Mouse (Mus musculus) spleen, adult 2 months (tissue): ENCODE data around the gene Hoxb7. TPM values are rescaled to one million over a fixed set of nuclear protein-coding genes. Genes with fewer than 3 reads are reported as not detected.

ENCODE experiments used
- DNase-seq, 2 experiments: peaks; one replicate each; pipeline versions ENCODE4 v3.0.0 to v3.0.0-alpha.2; 2012 to 2021; ENCODE audit warnings: low spot score in 2 of 2, low read depth in 1 of 2
- H3K27ac ChIP-seq: fragments of 200-500 bp; 2 replicates; pipeline ENCODE4 v1.5.1; 2012; ENCODE audit warnings: low read length, inconsistent platforms; ENCODE audit not compliant: insufficient read depth
- H3K27me3 ChIP-seq: fragments of 200-500 bp; 2 replicates; pipeline ENCODE4 v1.6.1; 2012; ENCODE audit warnings: mild to moderate bottlenecking, moderate library complexity, low read length, inconsistent platforms; ENCODE audit not compliant: control insufficient read depth, insufficient read depth
- H3K36me3 ChIP-seq: fragments of 200-500 bp; 2 replicates; pipeline ENCODE4 v1.6.1; 2012; ENCODE audit warnings: mild to moderate bottlenecking, low read length, inconsistent platforms; ENCODE audit not compliant: control insufficient read depth, insufficient read depth
- H3K4me1 ChIP-seq: fragments of 200-500 bp; 2 replicates; pipeline ENCODE4 v1.6.1; 2011; ENCODE audit warnings: inconsistent platforms; ENCODE audit not compliant: control insufficient read depth, insufficient read depth, insufficient read length
- H3K4me3 ChIP-seq: fragments of 200-500 bp; 2 replicates; pipeline ENCODE4 v1.5.1; 2011; ENCODE audit warnings: mild to moderate bottlenecking, inconsistent platforms; ENCODE audit not compliant: insufficient read depth, insufficient read length; ENCODE audit errors: extremely low read depth
- CTCF ChIP-seq: fragments of 200-500 bp; IDR thresholded peaks from 2 replicates; pipeline ENCODE4 v1.5.1; 2011; ENCODE audit warnings: mild to moderate bottlenecking, inconsistent platforms; ENCODE audit not compliant: insufficient read depth, insufficient read length, insufficient replicate concordance; ENCODE audit errors: extremely low read depth
- POLR2A ChIP-seq: fragments of 200-500 bp; IDR thresholded peaks from 2 replicates; pipeline ENCODE4 v1.6.1; 2011; ENCODE audit warnings: low read depth, low read length, inconsistent platforms
- WGBS: fragments of 180-500 bp; shearing (Covaris S2); methylation state at CpG from one replicate; pipeline ENCODE4 v1.1.7; 2018; 5-methylcytosine and 5-hydroxymethylcytosine counted together
- polyA plus RNA-seq: library from polyadenylated mRNA; depleted of rRNA; stranded (reverse); fragments of >200 nt; gene quantifications from 2 replicates; pipeline ENCODE4 v1.2.3, GENCODE M21; 2012

Hoxb7 gene
- polyA plus RNA-seq, 1 experiment = 0.62 TPM

GRCm38 (mm10) chr11:96311520-96312417 lies 25.3 kb downstream of the Hoxb7 start:
- no peak overlapping the region for H3K27ac ChIP-seq
- WGBS = 8% methylated on average over 31 of the region's 31 CpGs
- peak; percentile 34 to 56 for DNase-seq
- no peak for TF ChIP-seq POLR2A
- TF ChIP-seq CTCF = peak; percentile 65; the same call in 1 of the 2 replicates
- peak overlapping the region; percentile 46 for H3K4me3 ChIP-seq
- H3K4me1 ChIP-seq = peaks cover 11% of the 10 kb centered on the region
- peaks cover 15% of the 10 kb centered on the region for H3K27me3 ChIP-seq
- no peaks in the 10 kb centered on the region for H3K36me3 ChIP-seq

GRCm38 (mm10) chr11:96313134-96313533 lies 26.7 kb downstream of the Hoxb7 start:
- no peak overlapping the region for H3K4me3 ChIP-seq
- no peak for DNase-seq
- no peak overlapping the region for H3K27ac ChIP-seq
- 89% methylated on average over 2 of the region's 2 CpGs for WGBS
- peaks cover 11% of the 10 kb centered on the region for H3K4me1 ChIP-seq
- peaks cover 15% of the 10 kb centered on the region for H3K27me3 ChIP-seq
- TF ChIP-seq CTCF (no peak), POLR2A (no peak)
- H3K36me3 ChIP-seq = no peaks in the 10 kb centered on the region

- H3K4me3 ChIP-seq = no peak overlapping the region
- no peaks in the 10 kb centered on the region for H3K36me3 ChIP-seq
- no peak overlapping the region; the same call in 1 of the 2 replicates for H3K27ac ChIP-seq
- TF ChIP-seq POLR2A (no peak), CTCF (no peak)
- no peak for DNase-seq
- H3K27me3 ChIP-seq = peaks cover 17% of the 10 kb centered on the region
- peaks cover 11% of the 10 kb centered on the region for H3K4me1 ChIP-seq
- WGBS = 55% methylated on average over 12 of the region's 12 CpGs
These were observed 27.5 kb downstream of the Hoxb7 start for GRCm38 (mm10) chr11:96313806-96314428.

- TF ChIP-seq POLR2A (no peak), CTCF (no peak)
- peak overlapping the region; percentile 50; the same call in 1 of the 2 replicates for H3K27ac ChIP-seq
- WGBS = 10% methylated on average over 34 of the region's 34 CpGs
- DNase-seq = peak in 1 of 2 experiments; percentile 15
- peak overlapping the region; percentile 48; the same call in 1 of the 2 replicates for H3K4me3 ChIP-seq
- no peaks in the 10 kb centered on the region for H3K36me3 ChIP-seq
- H3K4me1 ChIP-seq = peaks cover 11% of the 10 kb centered on the region
- H3K27me3 ChIP-seq = peaks cover 18% of the 10 kb centered on the region
These were observed 28.4 kb downstream of the Hoxb7 start for GRCm38 (mm10) chr11:96314671-96315343.

- peaks cover 18% of the 10 kb centered on the region for H3K27me3 ChIP-seq
- H3K4me1 ChIP-seq = peaks cover 11% of the 10 kb centered on the region
- 52% methylated on average over 5 of the region's 5 CpGs for WGBS
- peak overlapping the region; percentile 48; the same call in 1 of the 2 replicates for H3K4me3 ChIP-seq
- no peak for DNase-seq
- H3K27ac ChIP-seq = peak overlapping the region; percentile 50; the same call in 1 of the 2 replicates
- H3K36me3 ChIP-seq = no peaks in the 10 kb centered on the region
- no peak for TF ChIP-seq POLR2A
- TF ChIP-seq CTCF = no peak
These were observed 28.9 kb downstream of the Hoxb7 start for GRCm38 (mm10) chr11:96315344-96315681.

- H3K4me1 ChIP-seq = peaks cover 8% of the 10 kb centered on the region
- TF ChIP-seq POLR2A (no peak), CTCF (no peak)
- peaks cover 16% of the 10 kb centered on the region for H3K27me3 ChIP-seq
- no peak overlapping the region for H3K27ac ChIP-seq
- no peak overlapping the region for H3K4me3 ChIP-seq
- DNase-seq = no peak
- no peaks in the 10 kb centered on the region for H3K36me3 ChIP-seq
- WGBS = 84% methylated on average over 18 of the region's 18 CpGs
These were observed 30.5 kb downstream of the Hoxb7 start for GRCm38 (mm10) chr11:96316696-96317607.
